Mouse (Mus musculus) layer of hippocampus, postnatal 14 days (tissue): ENCODE data around the gene Gm21861. TPM values are rescaled to one million over a fixed set of nuclear protein-coding genes. Genes with fewer than 3 reads are reported as not detected.
"Not testable (repeated sequence)": the region's sequence is repeated elsewhere in the genome, so short reads cannot be mapped to it uniquely, and the experiment has no call there.

Source experiments
- DNase-seq, 2 experiments: peaks; one replicate each; pipeline ENCODE4 v3.0.0; 2021 to 2022; ENCODE audit warnings: low spot score in 2 of 2, mixed read lengths in 1 of 2
- long read RNA-seq, 2 experiments: library from polyadenylated mRNA; stranded (forward); transcript quantifications; one replicate each; pipeline ENCODE4 v2.0.0; 2021
- total RNA-seq, 2 experiments: library from RNA; stranded (reverse); gene quantifications; 2 replicates each; pipeline ENCODE4 v1.2.3; 2021

Gm21861 gene
- not detected for total RNA-seq
- long read RNA-seq, experiment 1: 0 reads
- long read RNA-seq, experiment 2: 0 reads

DNA sequence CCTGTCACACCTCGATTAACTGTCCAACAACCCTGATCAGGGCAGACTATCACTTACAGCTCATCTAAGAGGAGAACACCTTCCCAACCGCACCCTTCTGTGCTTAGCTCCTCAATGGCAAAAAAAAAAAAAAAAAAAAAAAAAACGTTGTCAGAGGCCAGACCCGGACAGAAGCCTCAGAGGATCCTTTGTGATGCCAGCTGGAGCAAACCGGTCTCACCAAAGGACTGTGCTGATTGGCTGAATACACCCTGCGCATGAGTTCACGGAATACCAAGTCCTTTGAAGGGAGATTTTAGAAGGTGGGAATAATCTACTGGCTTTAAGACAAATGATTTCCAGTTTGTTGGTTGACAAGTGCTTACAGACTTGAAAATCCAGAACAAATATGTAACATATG lies at the start of gene Gm21861:
Gene Gm21861, minus strand, starts transcription at position 101 of the 400 bp plus-strand sequence.
- not testable (repeated sequence) for DNase-seq
